Mouse (Mus musculus) intestine, postnatal 0 days (tissue): Measurements from ENCODE around the gene 4933405O20Rik. TPM values are rescaled to one million over a fixed set of nuclear protein-coding genes. Genes with fewer than 3 reads are reported as not detected.

Experiments used
- ATAC-seq: fragments of 200-750 bp; cut with Nextera tagmentation; 2 replicates; pipeline ENCODE4 v1.8.0; 2017; ENCODE audit warnings: mild to moderate bottlenecking, moderate TSS enrichment, moderate library complexity
- H3K27ac ChIP-seq: fragments of 300-500 bp; sonication (generic); 2 replicates; pipeline ENCODE4 v1.5.1; 2014; ENCODE audit warnings: mild to moderate bottlenecking, low read depth, low read length, moderate library complexity
- H3K27me3 ChIP-seq: fragments of 300-500 bp; sonication (generic); replicated peaks from 2 replicates; pipeline ENCODE4 v1.6.1; 2014; ENCODE audit warnings: low read length, mixed read lengths; ENCODE audit not compliant: control insufficient read depth, insufficient read depth
- H3K36me3 ChIP-seq: fragments of 300-500 bp; sonication (generic); 2 replicates; pipeline ENCODE4 v1.6.1; 2014; ENCODE audit warnings: mild to moderate bottlenecking, moderate library complexity; ENCODE audit not compliant: control insufficient read depth, insufficient read depth
- H3K4me1 ChIP-seq: fragments of 300-500 bp; sonication (generic); replicated peaks from 2 replicates; pipeline ENCODE4 v1.6.1; 2014; ENCODE audit warnings: antibody characterized with exemption, low read length, mixed read lengths; ENCODE audit not compliant: control insufficient read depth, insufficient read depth
- H3K4me2 ChIP-seq: fragments of 300-500 bp; sonication (generic); replicated peaks from 2 replicates; pipeline ENCODE4 v1.6.1; 2014; ENCODE audit warnings: low read depth, mild to moderate bottlenecking, moderate library complexity
- H3K4me3 ChIP-seq: fragments of 300-500 bp; sonication (generic); 2 replicates; pipeline ENCODE4 v1.5.1; 2014; ENCODE audit warnings: low read depth, low read length
- H3K9ac ChIP-seq: fragments of 300-500 bp; sonication (generic); 2 replicates; pipeline ENCODE4 v1.6.1; 2014; ENCODE audit warnings: mild to moderate bottlenecking, low read depth, low read length
- H3K9me3 ChIP-seq: fragments of 300-500 bp; sonication (generic); 2 replicates; pipeline ENCODE4 v1.6.1; 2016; ENCODE audit warnings: mixed run types; ENCODE audit not compliant: control insufficient read depth
- CTCF ChIP-seq: sonication (generic); IDR thresholded peaks from 2 replicates; pipeline ENCODE4 v1.5.1; 2016; ENCODE audit warnings: low read depth, mild to moderate bottlenecking, control low read depth, antibody characterized with exemption, moderate library complexity
- WGBS: fragments of 180-500 bp; shearing (Covaris S2); extraction: QIAGEN DNeasy Blood & Tissue Kit; methylation state at CpG from one replicate; pipeline ENCODE4 v1.1.7; 2014; 5-methylcytosine and 5-hydroxymethylcytosine counted together
- polyA plus RNA-seq: library from polyadenylated mRNA; unstranded; fragments of >200 nt; fragmentation: Nextera tagmentation; extraction: Ambion mirVana; gene quantifications from 2 replicates; pipeline ENCODE4 v1.2.1, GENCODE M21; 2015

The 4933405O20Rik gene
- not detected in 2 replicates for polyA plus RNA-seq

DNA sequence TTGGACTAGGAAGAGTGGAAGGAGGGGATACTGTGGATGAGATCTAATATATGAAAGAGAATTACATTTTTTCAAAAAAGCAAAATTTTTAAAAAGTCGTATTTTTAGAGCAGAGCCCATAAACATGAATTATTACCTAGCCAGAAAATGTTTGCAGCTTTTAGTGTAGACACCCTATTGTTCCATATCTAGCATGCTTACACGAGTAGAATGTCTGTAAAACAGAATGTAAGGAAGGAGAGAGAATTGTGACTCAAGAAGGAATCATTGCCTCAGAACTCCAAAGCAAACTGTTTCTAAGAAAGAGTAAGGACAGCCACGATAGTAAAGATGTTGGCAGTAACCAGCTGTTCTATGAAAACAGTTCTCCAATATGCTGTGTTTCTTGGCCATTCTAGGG, at the start of gene 4933405O20Rik:
TSS of gene 4933405O20Rik (plus strand) at position 301 of the 400 bp plus-strand sequence.
- no peak within 1 kb of the TSS for H3K4me2 ChIP-seq
- no peak within 1 kb of the TSS for H3K9ac ChIP-seq
- ATAC-seq: no peak
- no peak within 1 kb of the TSS for H3K27ac ChIP-seq
- no peaks in the 10 kb centered on the region for H3K4me1 ChIP-seq
- no peaks in the 10 kb centered on the region for H3K9me3 ChIP-seq
- WGBS: 65% methylated on average over 3 of the region's 3 CpGs
- TF ChIP-seq CTCF: no peak
- H3K27me3 ChIP-seq: no peaks in the 10 kb centered on the region
- no peak within 1 kb of the TSS for H3K4me3 ChIP-seq
- no peaks in the 10 kb centered on the region for H3K36me3 ChIP-seq

DNA sequence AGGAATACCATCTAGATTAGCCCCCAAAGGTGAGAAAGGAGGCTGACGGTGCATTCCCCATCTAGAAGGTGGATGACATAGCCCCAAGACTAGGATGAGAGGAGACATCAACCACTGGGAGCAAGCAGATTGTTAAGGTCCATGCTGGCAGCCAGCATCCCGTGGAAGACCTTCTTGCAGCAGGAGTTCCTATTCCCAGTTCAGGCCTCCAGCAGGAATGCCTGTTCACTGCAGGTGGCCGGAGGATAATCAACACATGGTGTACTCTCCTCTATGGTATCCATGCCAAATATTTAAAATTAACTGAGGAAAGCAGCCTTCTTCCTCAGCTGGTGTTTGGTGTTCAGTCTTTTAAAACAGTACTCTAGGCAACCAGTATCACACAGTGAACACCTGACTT, 49.4 kb upstream of the 4933405O20Rik start:
- H3K9ac ChIP-seq: no peak overlapping the region
- H3K27me3 ChIP-seq: no peaks in the 10 kb centered on the region
- 77% methylated on average over 3 of the region's 3 CpGs for WGBS
- no peaks in the 10 kb centered on the region for H3K9me3 ChIP-seq
- H3K4me3 ChIP-seq: no peak overlapping the region
- no peak for ATAC-seq
- H3K27ac ChIP-seq: no peak overlapping the region
- no peaks in the 10 kb centered on the region for H3K4me1 ChIP-seq
- H3K4me2 ChIP-seq: no peak overlapping the region
- no peaks in the 10 kb centered on the region for H3K36me3 ChIP-seq
- no peak for TF ChIP-seq CTCF

DNA sequence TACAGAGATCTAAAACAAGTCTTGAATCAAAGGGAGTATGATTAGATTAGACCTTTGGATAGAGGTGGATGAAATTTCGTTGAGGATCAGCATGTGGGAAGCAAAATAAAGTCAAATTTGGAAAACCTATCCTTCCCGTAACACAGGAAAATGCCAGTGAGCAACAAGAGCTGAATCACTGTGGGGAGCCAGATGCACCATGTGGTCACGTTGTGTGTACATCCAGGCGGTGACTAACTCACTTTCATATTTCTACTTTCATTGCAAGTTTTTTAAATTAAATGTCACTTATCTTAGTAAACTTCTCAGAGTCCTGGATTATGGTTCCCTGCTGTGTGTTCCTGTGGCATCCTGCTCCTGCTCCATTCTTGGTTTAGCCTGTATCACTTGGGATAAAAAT, 47.6 kb upstream of the 4933405O20Rik start:
- H3K4me3 ChIP-seq: no peak overlapping the region
- H3K4me1 ChIP-seq: no peaks in the 10 kb centered on the region
- H3K4me2 ChIP-seq: no peak overlapping the region
- H3K27me3 ChIP-seq: no peaks in the 10 kb centered on the region
- no peaks in the 10 kb centered on the region for H3K9me3 ChIP-seq
- ATAC-seq: no peak
- H3K36me3 ChIP-seq: no peaks in the 10 kb centered on the region
- no peak for TF ChIP-seq CTCF
- H3K9ac ChIP-seq: no peak overlapping the region
- 71% methylated on average over 4 of the region's 4 CpGs for WGBS
- H3K27ac ChIP-seq: no peak overlapping the region

DNA sequence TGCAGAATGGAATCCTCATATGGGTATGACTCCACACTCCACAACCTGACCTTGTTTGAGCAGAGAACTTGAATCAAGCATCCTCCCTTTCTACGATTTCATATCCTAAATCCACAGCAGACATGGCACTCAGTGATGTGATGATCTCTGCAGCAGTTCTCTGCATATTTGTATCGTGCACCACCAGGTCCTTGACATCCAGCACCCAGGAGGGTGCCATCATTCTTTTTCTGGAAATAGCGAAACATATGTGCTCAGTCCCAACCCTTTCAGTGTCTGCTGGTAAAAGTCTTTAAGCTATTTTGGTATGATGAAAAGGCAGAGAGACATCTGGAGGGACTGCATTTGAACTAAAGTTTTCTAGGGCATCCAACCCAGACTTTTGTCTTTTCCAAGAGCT, 36.3 kb upstream of the 4933405O20Rik start:
- WGBS: 79% methylated on average over 3 of the region's 3 CpGs
- TF ChIP-seq CTCF: no peak
- no peaks in the 10 kb centered on the region for H3K9me3 ChIP-seq
- no peak overlapping the region for H3K9ac ChIP-seq
- ATAC-seq: no peak
- no peak overlapping the region for H3K27ac ChIP-seq
- no peak overlapping the region for H3K4me2 ChIP-seq
- no peaks in the 10 kb centered on the region for H3K4me1 ChIP-seq
- no peaks in the 10 kb centered on the region for H3K36me3 ChIP-seq
- H3K4me3 ChIP-seq: no peak overlapping the region
- no peaks in the 10 kb centered on the region for H3K27me3 ChIP-seq

DNA sequence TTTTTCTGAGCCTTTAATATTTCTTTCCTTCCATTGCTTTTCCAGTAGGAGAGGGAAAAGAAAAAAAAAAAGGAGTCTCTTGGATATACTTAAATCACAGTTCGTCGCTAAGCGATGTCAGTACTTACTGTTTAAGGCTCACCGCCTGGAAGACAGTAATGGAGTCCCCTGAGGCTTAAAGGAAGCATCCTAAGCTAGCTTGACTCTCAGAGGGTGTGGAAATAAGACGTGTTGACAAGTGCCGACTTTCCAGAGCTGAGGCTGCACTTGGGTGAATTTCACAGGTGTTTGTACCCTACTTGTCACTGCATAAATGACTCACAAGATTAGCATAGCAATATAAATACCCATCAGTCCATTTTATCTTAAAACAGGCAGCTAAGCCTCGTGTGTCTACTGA, 25.1 kb upstream of the 4933405O20Rik start:
- no peak for TF ChIP-seq CTCF
- ATAC-seq: no peak
- H3K4me1 ChIP-seq: no peaks in the 10 kb centered on the region
- H3K9ac ChIP-seq: no peak overlapping the region
- no peaks in the 10 kb centered on the region for H3K27me3 ChIP-seq
- no peak overlapping the region for H3K4me3 ChIP-seq
- H3K36me3 ChIP-seq: no peaks in the 10 kb centered on the region
- no peaks in the 10 kb centered on the region for H3K9me3 ChIP-seq
- no peak overlapping the region for H3K27ac ChIP-seq
- 65% methylated on average over 7 of the region's 7 CpGs for WGBS
- H3K4me2 ChIP-seq: no peak overlapping the region

DNA sequence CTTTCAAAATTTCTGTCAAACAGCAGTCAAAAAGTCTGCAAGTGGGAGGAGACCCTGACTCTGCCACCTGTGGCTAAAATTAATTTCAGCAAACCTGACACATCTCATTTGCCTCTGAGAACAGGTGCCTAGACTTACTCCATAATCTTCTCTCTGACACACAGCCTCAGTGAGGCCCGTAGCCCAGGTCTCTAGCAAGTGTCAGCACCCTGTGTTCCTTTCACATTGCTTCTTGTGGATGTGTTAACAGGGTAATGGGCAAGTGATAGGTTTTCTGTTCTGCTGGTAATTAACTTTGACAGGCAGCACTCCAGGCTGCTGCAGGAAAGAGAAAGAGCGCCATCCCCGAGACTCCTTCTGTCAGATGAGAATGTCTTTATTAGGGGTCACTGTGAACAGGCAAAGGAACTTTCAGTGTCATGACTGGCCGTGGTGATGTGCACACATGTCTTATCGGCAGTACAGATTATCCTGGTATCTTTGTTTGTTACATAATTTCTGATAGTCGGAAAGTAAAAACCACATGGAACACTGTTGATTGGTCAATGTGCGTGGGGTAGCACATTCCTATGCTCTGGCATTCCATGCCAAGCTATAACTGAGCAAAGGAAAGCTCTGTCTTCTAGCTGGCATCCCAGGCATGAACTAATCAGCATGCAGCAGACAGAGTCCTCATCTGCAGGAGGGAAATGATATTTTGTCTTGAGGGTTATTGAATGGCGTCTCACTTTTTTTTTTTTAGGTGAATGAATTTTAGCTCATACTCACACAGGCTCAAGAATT, 10.2 kb upstream of the 4933405O20Rik start:
- no peaks in the 10 kb centered on the region for H3K9me3 ChIP-seq
- no peak for TF ChIP-seq CTCF
- no peaks in the 10 kb centered on the region for H3K36me3 ChIP-seq
- no peak overlapping the region for H3K4me2 ChIP-seq
- no peak for ATAC-seq
- H3K4me1 ChIP-seq: no peaks in the 10 kb centered on the region
- no peak overlapping the region for H3K9ac ChIP-seq
- H3K27ac ChIP-seq: no peak overlapping the region
- H3K4me3 ChIP-seq: no peak overlapping the region
- 68% methylated on average over 8 of the region's 8 CpGs for WGBS
- H3K27me3 ChIP-seq: no peaks in the 10 kb centered on the region
